Mouse (Mus musculus) heart, embryonic 14.5 days (tissue): ENCODE results near the gene Cldn20. TPM values are rescaled to one million over a fixed set of nuclear protein-coding genes. Genes with fewer than 3 reads are reported as not detected.

Experiments
- ATAC-seq: fragments of 200-750 bp; cut with Nextera tagmentation; 2 replicates; pipeline ENCODE4 v1.8.0; 2017; ENCODE audit warnings: low read depth, moderate TSS enrichment; ENCODE audit not compliant: insufficient number of reproducible peaks, insufficient read depth, low FRiP score
- H3K27ac ChIP-seq, 2 experiments: fragments of 200-500 bp in 1 of 2; fragments of 300-500 bp in 1 of 2; sonication (generic) in 1 of 2; replicated peaks in 1 of 2; 2 replicates each; pipeline ENCODE4 v1.5.1; 2012 to 2014; ENCODE audit warnings: low read depth in 2 of 2, low read length in 2 of 2, control low read depth in 1 of 2, mild to moderate bottlenecking in 1 of 2, mixed read lengths in 1 of 2; ENCODE audit not compliant: control insufficient read depth in 1 of 2, insufficient read depth in 1 of 2
- H3K27me3 ChIP-seq: fragments of 300-500 bp; sonication (generic); 2 replicates; pipeline ENCODE4 v1.6.1; 2014; ENCODE audit warnings: mild to moderate bottlenecking, low read length, control low read depth; ENCODE audit not compliant: control insufficient read depth, insufficient read depth
- H3K36me3 ChIP-seq: fragments of 300-500 bp; sonication (generic); 2 replicates; pipeline ENCODE4 v1.6.1; 2014; ENCODE audit warnings: mild to moderate bottlenecking, control low read depth, low read length, mixed read lengths; ENCODE audit not compliant: control insufficient read depth, insufficient read depth
- H3K4me1 ChIP-seq, 2 experiments: fragments of 200-500 bp in 1 of 2; fragments of 300-500 bp in 1 of 2; sonication (generic) in 1 of 2; 2 replicates each; pipeline ENCODE4 v1.6.1; 2012 to 2014; ENCODE audit warnings: low read length in 2 of 2, control low read depth in 1 of 2, mixed read lengths in 1 of 2; ENCODE audit not compliant: control insufficient read depth in 2 of 2, insufficient read depth in 2 of 2
- H3K4me2 ChIP-seq: fragments of 300-500 bp; sonication (generic); 2 replicates; pipeline ENCODE4 v1.6.1; 2014; ENCODE audit warnings: mild to moderate bottlenecking, low read length
- H3K4me3 ChIP-seq, 2 experiments: fragments of 200-500 bp in 1 of 2; fragments of 300-500 bp in 1 of 2; sonication (generic) in 1 of 2; 2 replicates each; pipeline ENCODE4 v1.5.1; 2012 to 2014; ENCODE audit warnings: low read length in 2 of 2, mild to moderate bottlenecking in 2 of 2, control low read depth in 1 of 2, low read depth in 1 of 2, moderate library complexity in 1 of 2; ENCODE audit not compliant: control insufficient read depth in 1 of 2, insufficient read depth in 1 of 2
- H3K9ac ChIP-seq: fragments of 300-500 bp; sonication (generic); 2 replicates; pipeline ENCODE4 v1.6.1; 2014; ENCODE audit warnings: mild to moderate bottlenecking, low read length
- H3K9me3 ChIP-seq: fragments of 300-500 bp; sonication (generic); 2 replicates; pipeline ENCODE4 v1.6.1; 2016; ENCODE audit warnings: low read length, control low read depth; ENCODE audit not compliant: control insufficient read depth
- WGBS: fragments of 180-500 bp; shearing (Covaris S2); extraction: QIAGEN DNeasy Blood & Tissue Kit; methylation state at CpG from one replicate; pipeline ENCODE4 v1.1.7; 2014; 5-methylcytosine and 5-hydroxymethylcytosine counted together
- polyA plus RNA-seq: library from polyadenylated mRNA; unstranded; fragments of >200 nt; fragmentation: Nextera tagmentation; extraction: Ambion mirVana; gene quantifications from 2 replicates; pipeline ENCODE4 v1.2.1, GENCODE M21; 2014

The Cldn20 gene
- polyA plus RNA-seq, 1 experiment from 2014 or later = not detected

GRCm38 (mm10) chr17:3505711-3506110 is 26.6 kb upstream of the Cldn20 start:
- H3K27me3 ChIP-seq = no peaks in the 10 kb centered on the region
- H3K4me2 ChIP-seq = no peak overlapping the region
- H3K9me3 ChIP-seq = no peaks in the 10 kb centered on the region
- H3K9ac ChIP-seq = no peak overlapping the region
- H3K27ac ChIP-seq = no peak overlapping the region
- H3K4me1 ChIP-seq = no peaks in the 10 kb centered on the region
- no peak overlapping the region for H3K4me3 ChIP-seq
- H3K36me3 ChIP-seq = 0 out of 2 replicates have a peak, but pooled peaks cover 4% of the 10 kb centered on the region
- 72% methylated on average over 1 of the region's 1 CpGs for WGBS
- no peak for ATAC-seq

GRCm38 (mm10) chr17:3506508-3506907 is 25.8 kb upstream of the Cldn20 start:
- H3K27me3 ChIP-seq = no peaks in the 10 kb centered on the region
- ATAC-seq = no peak
- H3K27ac ChIP-seq = no peak overlapping the region
- no peaks in the 10 kb centered on the region for H3K9me3 ChIP-seq
- no peak overlapping the region for H3K9ac ChIP-seq
- H3K36me3 ChIP-seq = 0 out of 2 replicates have a peak, but pooled peaks cover 4% of the 10 kb centered on the region
- WGBS = 85% methylated on average over 8 of the region's 8 CpGs
- H3K4me1 ChIP-seq = no peaks in the 10 kb centered on the region
- no peak overlapping the region for H3K4me3 ChIP-seq
- no peak overlapping the region for H3K4me2 ChIP-seq

- no peak for ATAC-seq
- H3K9ac ChIP-seq = no peak overlapping the region
- no peak overlapping the region for H3K4me3 ChIP-seq
- H3K27ac ChIP-seq = no peak overlapping the region
- no peak overlapping the region for H3K4me2 ChIP-seq
- whole genome bisulfite sequencing = 5% methylated on average over 1 of the region's 1 CpGs
- H3K27me3 ChIP-seq = no peaks in the 10 kb centered on the region
- H3K9me3 ChIP-seq = no peaks in the 10 kb centered on the region
- peaks cover 16% of the 10 kb centered on the region for H3K36me3 ChIP-seq
- H3K4me1 ChIP-seq = no peaks in the 10 kb centered on the region
These were observed 22.5 kb upstream of the Cldn20 start for GRCm38 (mm10) chr17:3509841-3510240.

GRCm38 (mm10) chr17:3514316-3514715 is 18.0 kb upstream of the Cldn20 start:
- Histone ChIP-seq H3K9ac (no peak overlapping the region), H3K4me1 (no peaks in the 10 kb centered on the region), H3K36me3 (peaks cover 42% of the 10 kb centered on the region), H3K27me3 (no peaks in the 10 kb centered on the region), H3K4me3 (no peak overlapping the region), H3K27ac (no peak overlapping the region), H3K9me3 (no peaks in the 10 kb centered on the region), H3K4me2 (no peak overlapping the region)
- ATAC-seq = no peak
- WGBS = 82% methylated on average over 5 of the region's 5 CpGs

GRCm38 (mm10) chr17:3515851-3516250 is 16.5 kb upstream of the Cldn20 start:
- no peaks in the 10 kb centered on the region for H3K9me3 ChIP-seq
- peaks cover 45% of the 10 kb centered on the region for H3K36me3 ChIP-seq
- ATAC-seq = no peak
- H3K9ac ChIP-seq = no peak overlapping the region
- no peaks in the 10 kb centered on the region for H3K4me1 ChIP-seq
- H3K27me3 ChIP-seq = no peaks in the 10 kb centered on the region
- 87% methylated on average over 8 of the region's 8 CpGs for WGBS
- no peak overlapping the region for H3K27ac ChIP-seq
- no peak overlapping the region for H3K4me2 ChIP-seq
- H3K4me3 ChIP-seq = no peak overlapping the region

- no peak for ATAC-seq
- H3K9me3 ChIP-seq = no peaks in the 10 kb centered on the region
- H3K4me2 ChIP-seq = no peak overlapping the region
- no peak overlapping the region for H3K4me3 ChIP-seq
- no peak overlapping the region for H3K9ac ChIP-seq
- 81% methylated on average over 9 of the region's 9 CpGs for WGBS
- peaks cover 50% of the 10 kb centered on the region for H3K36me3 ChIP-seq
- no peak overlapping the region for H3K27ac ChIP-seq
- no peaks in the 10 kb centered on the region for H3K27me3 ChIP-seq
- H3K4me1 ChIP-seq = no peaks in the 10 kb centered on the region
These were observed 15.9 kb upstream of the Cldn20 start for GRCm38 (mm10) chr17:3516406-3516805.

- H3K27ac ChIP-seq = no peak overlapping the region
- H3K4me3 ChIP-seq = no peak overlapping the region
- H3K9me3 ChIP-seq = no peaks in the 10 kb centered on the region
- H3K27me3 ChIP-seq = no peaks in the 10 kb centered on the region
- ATAC-seq = no peak
- H3K9ac ChIP-seq = no peak overlapping the region
- peaks cover 37% of the 10 kb centered on the region for H3K36me3 ChIP-seq
- H3K4me2 ChIP-seq = no peak overlapping the region
- 86% methylated on average over 5 of the region's 5 CpGs for WGBS
- no peaks in the 10 kb centered on the region for H3K4me1 ChIP-seq
These were observed 12.0 kb upstream of the Cldn20 start for GRCm38 (mm10) chr17:3520344-3520743.

GRCm38 (mm10) chr17:3527841-3528471 is 4.4 kb upstream of the Cldn20 start:
- no peak for ATAC-seq
- H3K27ac ChIP-seq = no peak overlapping the region
- H3K36me3 ChIP-seq = no peaks in the 10 kb centered on the region
- WGBS = 52% methylated on average over 6 of the region's 6 CpGs
- H3K4me2 ChIP-seq = no peak overlapping the region
- H3K4me3 ChIP-seq = no peak overlapping the region
- peaks cover 0 to 3% of the 10 kb centered on the region in 2 experiments; a peak in 1 of 4 replicates for H3K4me1 ChIP-seq
- no peaks in the 10 kb centered on the region for H3K9me3 ChIP-seq
- H3K9ac ChIP-seq = no peak overlapping the region
- no peaks in the 10 kb centered on the region for H3K27me3 ChIP-seq
